Mouse (Mus musculus) liver, adult 2 months (tissue): ENCODE measurements around the gene Med28.

ENCODE experiments used
- CTCF ChIP-seq: fragments of 200-500 bp; IDR thresholded peaks from 2 replicates; pipeline ENCODE4 v1.5.1; 2011; ENCODE audit warnings: low read depth, low read length, control low read depth
- POLR2A ChIP-seq: fragments of 200-500 bp; IDR thresholded peaks from 2 replicates; pipeline ENCODE4 v1.6.1; 2011; ENCODE audit warnings: low read length, control low read depth; ENCODE audit not compliant: insufficient read depth; ENCODE audit errors: extremely low read depth

GRCm38 (mm10) chr5:45476288-45476687 is 43.7 kb upstream of the Med28 start:
- no peak for TF ChIP-seq CTCF
- TF ChIP-seq POLR2A, result no peak
